Mouse (Mus musculus) kidney, postnatal 4 days (tissue): ENCODE measurements around the gene Lrrc30.
A peak's percentile ranks its signal among the peaks of the same experiment; 100 is the strongest.

Source experiments
- DNase-seq, 2 experiments: peaks; one replicate each; pipeline ENCODE4 v3.0.0; 2021; ENCODE audit warnings: mixed read lengths in 2 of 2

The Lrrc30 gene

GRCm38 (mm10) chr17:67632676-67633339, at the start of gene Lrrc30:
TSS of gene Lrrc30 (minus strand) at chr17:67632723.
- no peak for DNase-seq

- DNase-seq = no peak
Observed at GRCm38 (mm10) chr17:67681084-67681483, 48.6 kb upstream of the Lrrc30 start.

GRCm38 (mm10) chr17:67678576-67678975, 46.1 kb upstream of the Lrrc30 start:
- DNase-seq = no peak

GRCm38 (mm10) chr17:67667981-67668380, 35.5 kb upstream of the Lrrc30 start:
- DNase-seq = peak; percentile 84 to 85

GRCm38 (mm10) chr17:67666981-67667380, 34.5 kb upstream of the Lrrc30 start:
- DNase-seq = no peak

GRCm38 (mm10) chr17:67664299-67664698, 31.8 kb upstream of the Lrrc30 start:
- DNase-seq = no peak

- DNase-seq = peak; percentile 58 to 75
Observed at GRCm38 (mm10) chr17:67651506-67651905, 19.0 kb upstream of the Lrrc30 start.

GRCm38 (mm10) chr17:67641627-67642026, 9.1 kb upstream of the Lrrc30 start:
- no peak for DNase-seq

- DNase-seq = peak; percentile 46 to 54
Observed at GRCm38 (mm10) chr17:67638119-67638810, 5.7 kb upstream of the Lrrc30 start.

GRCm38 (mm10) chr17:67636951-67637350, 4.4 kb upstream of the Lrrc30 start:
- no peak for DNase-seq

- no peak for DNase-seq
Observed at GRCm38 (mm10) chr17:67636304-67636703, 3.8 kb upstream of the Lrrc30 start.

- no peak for DNase-seq
Observed at GRCm38 (mm10) chr17:67629746-67630145, 2.8 kb downstream of the Lrrc30 start.

- DNase-seq = peak; percentile 19 to 33
Observed at GRCm38 (mm10) chr17:67629211-67629657, 3.3 kb downstream of the Lrrc30 start.

- no peak for DNase-seq
Observed at GRCm38 (mm10) chr17:67628475-67628874, 4.0 kb downstream of the Lrrc30 start.

GRCm38 (mm10) chr17:67625431-67625830, 7.1 kb downstream of the Lrrc30 start:
- no peak for DNase-seq

- DNase-seq = no peak
Observed at GRCm38 (mm10) chr17:67619001-67619400, 13.5 kb downstream of the Lrrc30 start.

GRCm38 (mm10) chr17:67614381-67614780, 18.1 kb downstream of the Lrrc30 start:
- DNase-seq = no peak

GRCm38 (mm10) chr17:67612576-67612975, 19.9 kb downstream of the Lrrc30 start:
- no peak for DNase-seq

GRCm38 (mm10) chr17:67612151-67612550, 20.4 kb downstream of the Lrrc30 start:
- no peak for DNase-seq

- DNase-seq = no peak
Observed at GRCm38 (mm10) chr17:67604446-67604845, 28.1 kb downstream of the Lrrc30 start.

GRCm38 (mm10) chr17:67602556-67602955, 30.0 kb downstream of the Lrrc30 start:
- no peak for DNase-seq

GRCm38 (mm10) chr17:67584937-67585579, 47.5 kb downstream of the Lrrc30 start:
- DNase-seq = peak; percentile 88

GRCm38 (mm10) chr17:67584533-67584932, 48.0 kb downstream of the Lrrc30 start:
- peak in 1 of 2 experiments; percentile 15 for DNase-seq

GRCm38 (mm10) chr17:67583422-67583821, 49.1 kb downstream of the Lrrc30 start:
- peak in 1 of 2 experiments; percentile 10 for DNase-seq
